Mouse (Mus musculus): ENCODE measurements at regions not wholly inside any gene's neighbourhood (a gene's known extent, or its start where the extent isn't known, plus 50 kb on each side); places are given as distances from the start of the nearest gene placed in this dataset.
A peak's percentile ranks its signal among the peaks of the same experiment; 100 is the strongest.

GRCm38 (mm10) chr9:61573634-61574359 lies 201.6 kb downstream of the Tle3 start:
- Histone ChIP-seq H3K36me3 (ENCODE audit: control insufficient read depth, insufficient read depth, low read length) (no peaks in the 10 kb centered on the region), H3K9ac (ENCODE audit: low read length) (peak overlapping the region; percentile 3; the same call in 1 of the 2 replicates), H3K4me2 (ENCODE audit: low read length) (peak overlapping the region; percentile 1; the same call in 1 of the 2 replicates), H3K27ac (ENCODE audit: low read depth, low read length) (peak overlapping the region; percentile 84; the same call in 1 of the 2 replicates), H3K4me1 (ENCODE audit: control insufficient read depth, insufficient read depth, low read length) (peaks cover 15% of the 10 kb centered on the region), H3K9me3 (replicated peaks; ENCODE audit: control insufficient read depth, low read length) (no peaks in the 10 kb centered on the region), H3K27me3 (replicated peaks; ENCODE audit: control insufficient read depth, insufficient read depth, low read length) (no peaks in the 10 kb centered on the region), H3K4me3 (ENCODE audit: low read depth, low read length) (no peak overlapping the region)
- ATAC-seq (peak; percentile 88), DNase-seq (ENCODE audit: low spot score) (peak; percentile 86)
- 2% methylated on average over 21 of the region's 21 CpGs for WGBS

GRCm38 (mm10) chr9:61563017-61563416 lies 190.9 kb downstream of the Tle3 start:
- no peaks in the 10 kb centered on the region for H3K36me3 ChIP-seq (ENCODE audit: control insufficient read depth, insufficient read depth, low read length)
- H3K27ac ChIP-seq (ENCODE audit: low read depth, low read length) = peak overlapping the region; percentile 21; the same call in 1 of the 2 replicates
- peaks cover 29% of the 10 kb centered on the region for H3K4me1 ChIP-seq (ENCODE audit: control insufficient read depth, insufficient read depth, low read length)
- H3K9ac ChIP-seq (ENCODE audit: low read length) = 0 out of 2 replicates have a peak overlapping the region, but pooled peaks have one; percentile 17
- 9% methylated on average over 8 of the region's 8 CpGs for WGBS
- ATAC-seq = peak; percentile 76
- H3K4me2 ChIP-seq (ENCODE audit: low read length) = no peak overlapping the region
- no peak overlapping the region for H3K4me3 ChIP-seq (ENCODE audit: low read depth, low read length)
- DNase-seq (ENCODE audit: low spot score) = peak; percentile 76
- H3K9me3 ChIP-seq (replicated peaks; ENCODE audit: control insufficient read depth, low read length) = no peaks in the 10 kb centered on the region
- H3K27me3 ChIP-seq (replicated peaks; ENCODE audit: control insufficient read depth, insufficient read depth, low read length) = no peaks in the 10 kb centered on the region

GRCm38 (mm10) chr9:61561551-61561950 lies 189.4 kb downstream of the Tle3 start:
- Histone ChIP-seq H3K4me1 (ENCODE audit: control insufficient read depth, insufficient read depth, low read length) (peaks cover 29% of the 10 kb centered on the region), H3K9me3 (replicated peaks; ENCODE audit: control insufficient read depth, low read length) (no peaks in the 10 kb centered on the region), H3K27ac (ENCODE audit: low read depth, low read length) (no peak overlapping the region), H3K4me2 (ENCODE audit: low read length) (no peak overlapping the region), H3K9ac (ENCODE audit: low read length) (no peak overlapping the region), H3K4me3 (ENCODE audit: low read depth, low read length) (no peak overlapping the region), H3K27me3 (replicated peaks; ENCODE audit: control insufficient read depth, insufficient read depth, low read length) (no peaks in the 10 kb centered on the region), H3K36me3 (ENCODE audit: control insufficient read depth, insufficient read depth, low read length) (no peaks in the 10 kb centered on the region)
- 8% methylated on average over 8 of the region's 8 CpGs for WGBS
- ATAC-seq (no peak), DNase-seq (ENCODE audit: low spot score) (peak; percentile 42)

- peak; percentile 62 for ATAC-seq
- no peak overlapping the region for H3K4me2 ChIP-seq (ENCODE audit: low read length)
- peak; percentile 81 for DNase-seq (ENCODE audit: low spot score)
Observed at GRCm38 (mm10) chr9:61558621-61559020, 186.5 kb downstream of the Tle3 start.

DNA sequence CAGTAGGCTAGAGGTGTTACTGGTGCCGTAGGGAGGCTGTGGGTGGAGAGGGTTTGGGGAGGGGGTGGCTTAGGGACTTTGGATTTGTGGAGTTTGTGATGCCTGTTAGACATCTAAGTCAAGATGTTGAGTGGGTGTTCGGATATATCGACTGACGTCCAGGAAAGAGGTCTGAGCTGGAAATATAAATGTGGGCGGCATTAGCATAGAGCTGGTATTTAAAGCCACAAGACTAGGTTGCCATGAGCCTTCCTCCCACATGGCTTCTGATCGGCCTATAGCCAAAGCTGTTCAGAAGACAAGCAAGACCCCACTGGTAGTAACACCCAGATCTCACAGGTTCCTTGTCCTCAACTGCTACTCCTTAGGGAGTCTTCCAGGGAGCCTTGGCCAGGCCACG lies 184.9 kb downstream of the Tle3 start:
- no peaks in the 10 kb centered on the region for H3K27me3 ChIP-seq (replicated peaks; ENCODE audit: control insufficient read depth, insufficient read depth, low read length)
- 98% methylated on average over 7 of the region's 7 CpGs for WGBS
- no peak overlapping the region for H3K4me3 ChIP-seq (ENCODE audit: low read depth, low read length)
- DNase-seq (ENCODE audit: low spot score) (no peak), ATAC-seq (no peak)
- peaks cover 24% of the 10 kb centered on the region for H3K4me1 ChIP-seq (ENCODE audit: control insufficient read depth, insufficient read depth, low read length)
- no peak overlapping the region for H3K9ac ChIP-seq (ENCODE audit: low read length)
- no peaks in the 10 kb centered on the region for H3K9me3 ChIP-seq (replicated peaks; ENCODE audit: control insufficient read depth, low read length)
- H3K27ac ChIP-seq (ENCODE audit: low read depth, low read length) = no peak overlapping the region
- no peak overlapping the region for H3K4me2 ChIP-seq (ENCODE audit: low read length)
- no peaks in the 10 kb centered on the region for H3K36me3 ChIP-seq (ENCODE audit: control insufficient read depth, insufficient read depth, low read length)

More at GRCm38 (mm10) chr9:61558621-61559020, 186.5 kb downstream of the Tle3 start:
- H3K36me3 ChIP-seq (ENCODE audit: control insufficient read depth, insufficient read depth, low read length) = no peaks in the 10 kb centered on the region
- no peaks in the 10 kb centered on the region for H3K27me3 ChIP-seq (replicated peaks; ENCODE audit: control insufficient read depth, insufficient read depth, low read length)
- WGBS = 47% methylated on average over 10 of the region's 10 CpGs
- H3K4me3 ChIP-seq (ENCODE audit: low read depth, low read length) = no peak overlapping the region
- no peak overlapping the region for H3K27ac ChIP-seq (ENCODE audit: low read depth, low read length)
- H3K9ac ChIP-seq (ENCODE audit: low read length) = no peak overlapping the region
- H3K9me3 ChIP-seq (replicated peaks; ENCODE audit: control insufficient read depth, low read length) = no peaks in the 10 kb centered on the region
- H3K4me1 ChIP-seq (ENCODE audit: control insufficient read depth, insufficient read depth, low read length) = peaks cover 34% of the 10 kb centered on the region

GRCm38 (mm10) chr9:61555173-61555572 lies 183.0 kb downstream of the Tle3 start:
- Histone ChIP-seq H3K9me3 (replicated peaks; ENCODE audit: control insufficient read depth, low read length) (no peaks in the 10 kb centered on the region), H3K27ac (ENCODE audit: low read depth, low read length) (no peak overlapping the region), H3K36me3 (ENCODE audit: control insufficient read depth, insufficient read depth, low read length) (no peaks in the 10 kb centered on the region), H3K9ac (ENCODE audit: low read length) (no peak overlapping the region), H3K4me2 (ENCODE audit: low read length) (no peak overlapping the region), H3K4me1 (ENCODE audit: control insufficient read depth, insufficient read depth, low read length) (peaks cover 21% of the 10 kb centered on the region), H3K4me3 (ENCODE audit: low read depth, low read length) (no peak overlapping the region), H3K27me3 (replicated peaks; ENCODE audit: control insufficient read depth, insufficient read depth, low read length) (no peaks in the 10 kb centered on the region)
- ATAC-seq (no peak), DNase-seq (ENCODE audit: low spot score) (peak; percentile 36)
- 63% methylated on average over 8 of the region's 8 CpGs for WGBS

DNA sequence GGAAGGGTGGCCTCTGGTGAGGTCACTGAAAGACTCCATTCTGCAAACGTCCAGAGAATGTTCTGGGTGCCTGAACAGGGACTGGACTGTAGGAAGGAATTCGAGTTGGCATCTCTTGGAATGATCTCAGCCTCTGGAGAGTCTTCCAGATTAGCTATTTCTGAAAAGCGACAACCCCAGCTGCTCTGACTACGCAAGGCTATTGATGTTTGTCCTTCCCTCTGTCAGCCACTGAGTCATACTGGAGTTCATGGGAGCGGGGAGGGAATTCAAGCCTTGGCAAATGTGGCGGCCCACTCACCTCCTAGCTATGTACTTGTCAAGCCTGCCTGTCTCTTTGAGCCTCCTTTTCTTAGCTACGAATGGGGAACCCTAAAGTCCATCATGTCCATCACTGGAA lies 182.4 kb downstream of the Tle3 start:
- DNase-seq (ENCODE audit: low spot score) (peak; percentile 17), ATAC-seq (no peak)
- no peaks in the 10 kb centered on the region for H3K9me3 ChIP-seq (replicated peaks; ENCODE audit: control insufficient read depth, low read length)
- WGBS = 72% methylated on average over 7 of the region's 7 CpGs
- H3K4me1 ChIP-seq (ENCODE audit: control insufficient read depth, insufficient read depth, low read length) = peaks cover 22% of the 10 kb centered on the region
- H3K9ac ChIP-seq (ENCODE audit: low read length) = no peak overlapping the region
- H3K27ac ChIP-seq (ENCODE audit: low read depth, low read length) = no peak overlapping the region
- H3K36me3 ChIP-seq (ENCODE audit: control insufficient read depth, insufficient read depth, low read length) = no peaks in the 10 kb centered on the region
- no peak overlapping the region for H3K4me2 ChIP-seq (ENCODE audit: low read length)
- H3K27me3 ChIP-seq (replicated peaks; ENCODE audit: control insufficient read depth, insufficient read depth, low read length) = no peaks in the 10 kb centered on the region
- no peak overlapping the region for H3K4me3 ChIP-seq (ENCODE audit: low read depth, low read length)

DNA sequence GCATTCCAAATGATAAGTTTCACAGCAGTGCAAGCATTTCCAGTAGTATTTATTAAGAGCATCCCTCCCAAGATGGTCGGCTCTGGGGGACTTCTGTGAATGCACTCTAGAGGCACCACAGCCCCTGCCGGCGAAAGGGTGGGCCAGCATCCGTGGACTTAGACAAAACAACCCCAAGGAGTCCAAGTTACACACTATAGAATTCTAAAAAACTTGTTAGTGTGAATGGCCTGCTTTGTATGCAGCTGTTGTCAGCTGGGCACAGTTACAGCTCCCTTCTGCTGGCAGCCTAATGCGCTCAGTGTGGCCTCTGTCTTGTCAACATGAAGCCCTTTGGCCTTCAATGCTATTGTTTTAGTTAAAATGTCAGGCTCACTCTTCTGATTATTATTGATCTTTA lies 181.5 kb downstream of the Tle3 start:
- WGBS = 12% methylated on average over 5 of the region's 5 CpGs
- Histone ChIP-seq H3K27me3 (replicated peaks; ENCODE audit: control insufficient read depth, insufficient read depth, low read length) (no peaks in the 10 kb centered on the region), H3K4me2 (ENCODE audit: low read length) (no peak overlapping the region), H3K9ac (ENCODE audit: low read length) (no peak overlapping the region), H3K4me1 (ENCODE audit: control insufficient read depth, insufficient read depth, low read length) (peaks cover 25% of the 10 kb centered on the region), H3K4me3 (ENCODE audit: low read depth, low read length) (no peak overlapping the region), H3K27ac (ENCODE audit: low read depth, low read length) (no peak overlapping the region; the same call in 1 of the 2 replicates), H3K36me3 (ENCODE audit: control insufficient read depth, insufficient read depth, low read length) (no peaks in the 10 kb centered on the region), H3K9me3 (replicated peaks; ENCODE audit: control insufficient read depth, low read length) (no peaks in the 10 kb centered on the region)
- DNase-seq (ENCODE audit: low spot score) (peak; percentile 81), ATAC-seq (peak; percentile 29; the same call in 1 of the 2 replicates)

DNA sequence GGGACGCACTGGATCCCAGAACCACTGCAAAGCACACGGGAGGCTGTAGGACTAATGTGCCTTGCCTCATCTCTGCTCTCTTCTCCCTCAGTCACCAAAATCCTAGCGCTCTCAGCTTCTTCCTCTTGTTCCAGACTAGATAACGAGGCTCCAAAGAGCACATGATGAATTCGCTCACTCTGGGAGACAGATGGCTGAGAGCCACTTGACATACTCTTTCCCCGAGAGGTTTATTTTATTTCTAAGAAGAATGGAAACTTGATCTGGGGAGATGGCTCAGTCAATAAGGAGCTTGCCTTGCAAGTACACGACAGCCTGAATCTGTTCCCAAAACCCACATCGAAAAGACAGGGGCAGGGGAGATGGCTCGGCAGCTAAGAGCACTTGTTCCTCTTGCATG lies 179.2 kb downstream of the Tle3 start:
- DNase-seq (ENCODE audit: low spot score) = peak; percentile 52
- Histone ChIP-seq H3K9me3 (replicated peaks; ENCODE audit: control insufficient read depth, low read length) (no peaks in the 10 kb centered on the region), H3K36me3 (ENCODE audit: control insufficient read depth, insufficient read depth, low read length) (no peaks in the 10 kb centered on the region), H3K4me1 (ENCODE audit: control insufficient read depth, insufficient read depth, low read length) (peaks cover 21% of the 10 kb centered on the region; the same call in 1 of the 2 replicates), H3K4me2 (ENCODE audit: low read length) (no peak overlapping the region), H3K4me3 (ENCODE audit: low read depth, low read length) (no peak overlapping the region), H3K27ac (ENCODE audit: low read depth, low read length) (no peak overlapping the region), H3K9ac (ENCODE audit: low read length) (no peak overlapping the region), H3K27me3 (replicated peaks; ENCODE audit: control insufficient read depth, insufficient read depth, low read length) (no peaks in the 10 kb centered on the region)
- ATAC-seq = no peak
- 47% methylated on average over 9 of the region's 9 CpGs for WGBS

Data from forebrain, embryonic 14.5 days (tissue).